Mouse (Mus musculus) bone marrow, adult 2 months (tissue): ENCODE data around the gene Ppm1j. TPM values are rescaled to one million over a fixed set of nuclear protein-coding genes. Genes with fewer than 3 reads are reported as not detected.

Experiments used
- H3K27ac ChIP-seq: fragments of 200-500 bp; 2 replicates; pipeline ENCODE4 v1.5.1; 2012; ENCODE audit warnings: low read depth, mild to moderate bottlenecking, control low read depth, inconsistent platforms, low read length; ENCODE audit not compliant: control insufficient read depth, poor library complexity, insufficient read depth
- H3K4me1 ChIP-seq: fragments of 200-500 bp; 2 replicates; pipeline ENCODE4 v1.6.1; 2011; ENCODE audit warnings: low read length; ENCODE audit not compliant: control insufficient read depth, insufficient read depth
- H3K4me3 ChIP-seq: fragments of 200-500 bp; replicated peaks from 2 replicates; pipeline ENCODE3; 2011; ENCODE audit warnings: mild to moderate bottlenecking, low read depth, low read length, control low read depth; ENCODE audit not compliant: control insufficient read depth
- CTCF ChIP-seq: fragments of 200-500 bp; IDR thresholded peaks from 2 replicates; pipeline ENCODE4 v1.5.1; 2011; ENCODE audit warnings: low read length, control low read depth; ENCODE audit not compliant: control insufficient read depth, insufficient read depth
- POLR2A ChIP-seq: fragments of 200-500 bp; IDR thresholded peaks from 2 replicates; pipeline ENCODE4 v1.6.1; 2011; ENCODE audit warnings: low read depth, mild to moderate bottlenecking, control low read depth, low read length, borderline replicate concordance; ENCODE audit not compliant: control insufficient read depth
- WGBS: fragments of 180-500 bp; shearing (Covaris S2); methylation state at CpG from one replicate; pipeline ENCODE4 v1.1.7; 2018; 5-methylcytosine and 5-hydroxymethylcytosine counted together
- polyA plus RNA-seq: library from polyadenylated mRNA; stranded (reverse); fragments of >200 nt; gene quantifications from 2 replicates; pipeline ENCODE4 v1.2.4, GENCODE M21; 2011; ENCODE audit warnings: low replicate concordance; ENCODE audit not compliant: missing spikeins, insufficient read depth, insufficient read length

Ppm1j gene
- polyA plus RNA-seq, 1 experiment: 2.0 TPM

DNA sequence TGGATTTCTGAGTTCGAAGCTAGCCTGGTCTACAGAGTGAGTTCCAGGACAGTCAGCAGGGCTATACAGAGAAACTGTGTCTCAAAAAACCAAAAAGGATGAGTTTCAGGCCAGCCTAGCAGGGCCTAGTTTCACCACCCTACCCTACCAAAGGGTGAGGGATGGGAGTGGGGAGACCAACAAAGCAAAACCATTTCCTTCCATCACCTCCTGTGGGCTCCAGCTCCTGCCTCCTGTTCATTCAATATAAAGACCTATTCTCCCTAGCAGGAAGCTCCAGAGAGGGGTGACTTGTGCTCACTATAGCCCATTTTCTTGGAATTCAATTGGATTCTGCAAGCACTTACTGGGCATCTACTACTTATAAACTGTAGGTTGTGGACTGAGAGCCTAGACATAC, 33.9 kb downstream of the Ppm1j start:
- Histone ChIP-seq H3K4me1 (no peaks in the 10 kb centered on the region), H3K4me3 (no peak overlapping the region), H3K27ac (no peak overlapping the region)
- 86% methylated on average over 1 of the region's 1 CpGs for WGBS
- no peak for TF ChIP-seq POLR2A
- TF ChIP-seq CTCF: no peak

- WGBS: 83% methylated on average over 2 of the region's 2 CpGs
- H3K27ac ChIP-seq: no peak overlapping the region
- H3K4me1 ChIP-seq: no peaks in the 10 kb centered on the region; the same call in 1 of the 2 replicates
- no peak for TF ChIP-seq POLR2A
- TF ChIP-seq CTCF: no peak
- no peak overlapping the region for H3K4me3 ChIP-seq
These were observed 34.5 kb downstream of the Ppm1j start for GRCm38 (mm10) chr3:104815346-104815745.

GRCm38 (mm10) chr3:104816130-104816529, 35.3 kb downstream of the Ppm1j start:
- no peaks in the 10 kb centered on the region; the same call in 1 of the 2 replicates for H3K4me1 ChIP-seq
- WGBS: 95% methylated on average over 7 of the region's 7 CpGs
- TF ChIP-seq CTCF: no peak
- TF ChIP-seq POLR2A: no peak
- no peak overlapping the region for H3K4me3 ChIP-seq
- H3K27ac ChIP-seq: no peak overlapping the region

DNA sequence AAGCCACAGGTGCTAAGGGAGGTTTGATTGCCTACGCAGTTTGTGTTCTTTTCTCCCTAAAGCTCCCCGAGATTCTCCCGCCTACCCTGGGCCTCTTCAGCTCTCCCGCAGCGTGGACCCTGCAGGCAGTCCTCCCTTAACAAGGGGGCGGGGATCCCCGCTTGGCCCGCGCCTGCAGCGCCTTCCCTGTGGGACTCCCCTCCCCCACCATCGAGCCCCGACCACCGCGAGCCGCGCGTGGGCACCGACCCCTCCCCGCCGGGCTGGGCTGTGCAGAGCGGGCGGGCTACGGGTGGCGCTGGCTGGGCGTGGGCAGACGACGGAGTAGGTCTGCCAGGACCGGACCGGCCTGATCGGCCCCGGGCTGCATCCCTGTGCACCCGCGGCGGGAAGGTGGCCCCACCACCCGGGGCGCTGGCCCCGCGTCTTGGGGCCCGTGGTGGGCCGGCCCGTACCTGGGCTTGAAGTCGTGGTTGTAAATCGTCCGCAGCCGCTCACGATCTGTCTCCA, 36.7 kb downstream of the Ppm1j start:
- under 1% methylated on average over 46 of the region's 46 CpGs for WGBS
- TF ChIP-seq CTCF (no peak), POLR2A (no peak)

DNA sequence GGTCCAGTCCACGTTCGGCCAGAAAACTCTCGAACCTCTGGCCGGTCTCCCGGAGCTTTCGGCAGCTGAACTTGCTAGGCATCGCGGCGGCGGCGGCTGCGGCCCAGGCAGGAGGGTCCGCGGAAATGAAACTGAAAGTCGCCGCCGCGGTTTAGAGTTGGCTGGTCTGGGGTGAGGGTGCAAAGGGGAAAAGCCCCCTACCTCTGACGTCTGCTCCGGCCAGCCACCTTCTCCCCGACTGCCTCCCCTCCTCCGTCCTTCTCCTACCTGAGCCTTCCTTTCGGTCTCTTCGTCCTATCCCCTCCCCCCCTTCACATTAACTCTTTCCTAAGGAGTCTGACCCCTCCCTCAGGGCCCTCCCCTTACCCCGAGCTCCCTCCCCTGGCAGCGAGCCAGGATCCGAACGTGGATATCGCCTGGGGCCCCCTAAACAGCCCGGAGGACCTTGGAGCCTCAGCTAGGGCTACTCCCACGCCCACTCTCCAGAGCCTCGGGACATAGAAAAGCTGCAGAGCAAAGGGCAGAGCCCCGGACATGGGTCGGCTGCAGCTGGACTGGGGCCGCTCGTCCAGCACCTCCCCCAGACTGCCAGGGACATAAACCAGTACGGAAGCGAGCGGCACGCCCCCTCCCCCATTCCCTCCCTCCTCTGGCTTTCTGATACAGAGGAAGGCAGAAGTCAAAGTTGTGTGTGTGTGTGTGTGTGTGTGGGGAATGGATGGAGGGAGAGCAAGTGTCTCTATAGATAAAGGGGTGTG, 37.3 kb downstream of the Ppm1j start, which contains the start of gene Mov10:
TSS of gene Mov10 (minus strand) at position 573 of the 758 bp plus-strand sequence.
- peak within 1 kb of the TSS; percentile 90 for H3K27ac ChIP-seq
- under 1% methylated on average over 40 of the region's 40 CpGs for WGBS

More for the DNA sequence above, 36.7 kb downstream of the Ppm1j start:
- H3K4me3 ChIP-seq: peak overlapping the region; percentile 98
- no peaks in the 10 kb centered on the region; the same call in 1 of the 2 replicates for H3K4me1 ChIP-seq
- H3K27ac ChIP-seq: peak overlapping the region; percentile 90

DNA sequence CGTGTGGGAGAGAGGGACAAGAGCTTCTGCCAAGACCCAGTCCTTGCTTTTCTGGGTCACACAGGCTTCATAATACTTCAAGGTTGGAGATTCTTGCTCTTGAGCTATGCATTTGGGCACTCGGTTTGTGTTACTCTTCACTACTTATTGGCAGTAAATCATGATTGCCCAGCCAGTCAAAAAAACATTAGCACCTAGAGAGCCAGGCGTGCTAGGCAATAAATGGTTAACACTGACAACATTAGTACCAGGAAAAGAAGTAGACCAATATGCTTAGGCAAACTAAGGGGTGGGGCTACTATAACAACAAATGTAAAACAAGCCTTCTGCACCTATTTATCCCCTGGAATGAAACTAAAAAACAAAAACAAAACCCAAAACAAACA, 37.9 kb downstream of the Ppm1j start:
- Histone ChIP-seq H3K4me1 (no peaks in the 10 kb centered on the region; the same call in 1 of the 2 replicates), H3K27ac (peak overlapping the region; percentile 3; the same call in 1 of the 2 replicates), H3K4me3 (peak overlapping the region; percentile 98)
- TF ChIP-seq CTCF: no peak
- TF ChIP-seq POLR2A: no peak
- 2% methylated on average over 3 of the region's 3 CpGs for WGBS

More for the DNA sequence above, 37.3 kb downstream of the Ppm1j start, which contains the start of gene Mov10:
- no peak for TF ChIP-seq CTCF
- peak; percentile 30; the same call in 1 of the 2 replicates for TF ChIP-seq POLR2A
- Histone ChIP-seq H3K4me3 (peak within 1 kb of the TSS; percentile 98), H3K4me1 (no peaks in the 10 kb centered on the region; the same call in 1 of the 2 replicates)

DNA sequence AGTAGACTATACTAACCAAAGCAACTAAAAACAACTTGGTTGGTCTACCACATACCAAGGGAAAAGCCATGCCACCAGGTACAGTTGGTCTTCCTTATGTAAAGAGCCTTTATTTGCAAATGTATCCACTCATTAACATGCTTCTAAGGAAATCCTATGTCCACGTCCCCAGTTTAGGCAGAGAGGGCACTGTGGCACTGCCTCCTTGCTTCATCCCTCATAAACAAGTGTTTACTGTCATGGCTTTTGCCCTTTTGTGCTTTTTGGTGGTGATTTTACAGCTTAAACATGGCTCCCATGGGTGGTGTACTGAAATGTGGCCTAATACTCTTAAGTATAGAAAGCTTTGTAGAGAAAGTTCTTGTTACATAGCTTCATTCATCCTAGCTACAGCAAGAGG, 39.6 kb downstream of the Ppm1j start:
- Histone ChIP-seq H3K27ac (no peak overlapping the region), H3K4me3 (no peak overlapping the region), H3K4me1 (no peaks in the 10 kb centered on the region; the same call in 1 of the 2 replicates)
- TF ChIP-seq POLR2A (no peak), CTCF (no peak)
- 72% methylated on average over 1 of the region's 1 CpGs for WGBS

- Histone ChIP-seq H3K4me1 (no peaks in the 10 kb centered on the region; the same call in 1 of the 2 replicates), H3K4me3 (no peak overlapping the region), H3K27ac (no peak overlapping the region)
- 82% methylated on average over 3 of the region's 3 CpGs for WGBS
- no peak for TF ChIP-seq CTCF
- TF ChIP-seq POLR2A: no peak
These were observed 41.6 kb downstream of the Ppm1j start for GRCm38 (mm10) chr3:104822413-104822812.

Other genes starting within 250 kb of the Ppm1j start
- gene Slc16a1, start 142.4 kb upstream of the Ppm1j start, polyA plus RNA-seq: 41.6 and 73.1 TPM in 2 replicates
- gene Fam19a3, start 784 bp downstream of the Ppm1j start, polyA plus RNA-seq: 0.31 TPM in 1 of 2 replicates, not detected in the other
- 23.4 and 33.5 TPM in 2 replicates for gene Rhoc, start 7.3 kb downstream of the Ppm1j start, polyA plus RNA-seq
- 7.5 and 18.5 TPM in 2 replicates for gene Mov10, start 37.5 kb downstream of the Ppm1j start, polyA plus RNA-seq
- 3.4 and 14.7 TPM in 2 replicates for gene St7l, start 82.9 kb downstream of the Ppm1j start, polyA plus RNA-seq
- gene Capza1, start 83.4 kb downstream of the Ppm1j start, polyA plus RNA-seq: 32.7 and 62.7 TPM in 2 replicates
- not detected in 2 replicates for gene Wnt2b, start 180.9 kb downstream of the Ppm1j start, polyA plus RNA-seq